Mouse (Mus musculus): ENCODE measurements at regions not wholly inside any gene's neighbourhood (a gene's known extent, or its start where the extent isn't known, plus 50 kb on each side); places are given as distances from the start of the nearest gene placed in this dataset.

- TF ChIP-seq HCFC1 (IDR thresholded peaks at IDR 0.05; ENCODE audit: low read depth, low read length): no peak
- no peak for TF ChIP-seq TCF12 (IDR thresholded peaks at IDR 0.05; ENCODE audit: low read depth, low read length)
- TF ChIP-seq USF2 (IDR thresholded peaks at IDR 0.05; ENCODE audit: borderline replicate concordance in 1 of 2, insufficient read depth in 1 of 2, low read depth in 1 of 2, low read length in 2 of 2): no peak
- no peak for TF ChIP-seq JUND (IDR thresholded peaks at IDR 0.05; ENCODE audit: low read depth, low read length)
- no peak for TF ChIP-seq POLR2A (IDR thresholded peaks at IDR 0.05; ENCODE audit: control insufficient read depth in 1 of 2, insufficient read depth in 1 of 2, low read depth in 1 of 2, low read length in 2 of 2, poor library complexity in 1 of 2)
- no peak for TF ChIP-seq POLR2AphosphoS5 (IDR thresholded peaks at IDR 0.05; ENCODE audit: borderline replicate concordance, low read depth, low read length)
- TF ChIP-seq NRF1 (IDR thresholded peaks at IDR 0.05; ENCODE audit: insufficient read depth, low read depth, low read length, poor library complexity, severe bottlenecking): no peak
- peak in 2 of 3 experiments; percentile 30 to 31; a peak in 4 of 6 replicates for TF ChIP-seq CTCF (IDR thresholded peaks at IDR 0.05 in 2 of 3, conservative IDR thresholded peaks at IDR 0.05 in 1 of 3; ENCODE audit: control insufficient read depth in 1 of 3, insufficient read depth in 1 of 3, low read depth in 2 of 3, low read length in 3 of 3, poor library complexity in 1 of 3, severe bottlenecking in 1 of 3)
- no peak for TF ChIP-seq ELF1 (IDR thresholded peaks at IDR 0.05; ENCODE audit: low read depth, low read length)
- TF ChIP-seq ZC3H11A (IDR thresholded peaks at IDR 0.05; ENCODE audit: low read depth, low read length): no peak
- no peak for TF ChIP-seq MAX (IDR thresholded peaks at IDR 0.05; ENCODE audit: low read length)
- TF ChIP-seq UBTF (IDR thresholded peaks at IDR 0.05; ENCODE audit: borderline replicate concordance, insufficient read depth, low read depth, low read length): no peak
- TF ChIP-seq E2F4 (IDR thresholded peaks at IDR 0.05; ENCODE audit: borderline replicate concordance, low read depth, low read length): no peak
These were observed 88.6 kb upstream of the Usp24 start for GRCm38 (mm10) chr4:106227428-106227827.
